Mouse (Mus musculus): ENCODE results near the gene Ago4. TPM values are rescaled to one million over a fixed set of nuclear protein-coding genes. Genes with fewer than 3 reads are reported as not detected.

Ago4 gene
- polyA plus RNA-seq, 1 experiment, result 5.1 TPM

DNA sequence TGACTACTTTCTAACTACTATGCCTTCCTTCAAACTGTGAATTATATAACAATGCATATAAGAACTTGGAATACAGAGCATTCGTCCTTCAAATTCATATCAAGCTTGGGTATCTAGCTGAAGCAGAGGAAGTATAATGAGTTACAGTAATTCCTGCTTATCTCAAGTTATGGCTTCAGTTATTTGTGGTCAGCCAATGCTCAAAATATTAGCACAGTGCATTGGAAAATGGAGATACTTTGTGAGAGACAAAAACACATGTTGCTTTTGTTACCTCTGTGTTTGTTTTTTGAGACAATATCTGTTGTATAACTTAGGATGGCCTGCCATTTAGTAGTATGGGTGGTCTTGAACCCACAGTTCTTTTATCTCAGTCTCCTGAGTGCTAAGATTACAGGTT lies 34.7 kb downstream of the Ago4 start:
- no peaks in the 10 kb centered on the region for H3K27me3 ChIP-seq (ENCODE audit: control insufficient read depth, insufficient read depth, low read length)
- no peaks in the 10 kb centered on the region for H3K4me1 ChIP-seq (ENCODE audit: control insufficient read depth, insufficient read depth, low read length)
- no peak overlapping the region for H3K4me3 ChIP-seq (ENCODE audit: control insufficient read depth, low read depth, low read length)
- no peaks in the 10 kb centered on the region for H3K36me3 ChIP-seq (ENCODE audit: control insufficient read depth, insufficient read depth, low read length)
- TF ChIP-seq CTCF (IDR thresholded peaks at IDR 0.05; ENCODE audit: control insufficient read depth, insufficient read depth, insufficient replicate concordance, low read depth, low read length), result no peak
- TF ChIP-seq POLR2A (IDR thresholded peaks at IDR 0.05; ENCODE audit: control insufficient read depth, low read depth, low read length), result no peak
- H3K27ac ChIP-seq (ENCODE audit: control insufficient read depth, insufficient read depth, low read depth, low read length), result no peak overlapping the region

DNA sequence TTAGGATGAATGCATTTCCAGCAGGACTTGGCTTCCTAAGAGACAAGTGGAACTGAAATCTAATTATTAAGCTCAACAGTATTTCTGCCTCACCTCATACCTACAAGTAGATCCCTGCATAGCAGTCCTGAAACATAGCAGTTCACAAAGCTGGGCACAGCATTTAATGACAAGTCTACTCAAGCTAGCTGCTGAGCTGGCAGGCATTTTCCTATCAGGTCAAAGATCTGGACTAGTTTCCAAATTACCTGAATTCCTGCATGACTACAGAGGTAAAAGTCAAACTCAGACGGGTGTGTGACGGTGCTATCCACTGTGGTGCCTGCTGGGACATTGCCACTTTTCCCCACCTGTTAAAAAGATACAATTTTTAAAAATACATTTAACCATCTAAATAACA lies 36.3 kb downstream of the Ago4 start:
- TF ChIP-seq POLR2A (IDR thresholded peaks at IDR 0.05; ENCODE audit: control insufficient read depth, low read depth, low read length) (no peak), CTCF (IDR thresholded peaks at IDR 0.05; ENCODE audit: control insufficient read depth, insufficient read depth, insufficient replicate concordance, low read depth, low read length) (no peak)
- Histone ChIP-seq H3K36me3 (ENCODE audit: control insufficient read depth, insufficient read depth, low read length) (no peaks in the 10 kb centered on the region), H3K27me3 (ENCODE audit: control insufficient read depth, insufficient read depth, low read length) (no peaks in the 10 kb centered on the region), H3K4me3 (ENCODE audit: control insufficient read depth, low read depth, low read length) (no peak overlapping the region), H3K27ac (ENCODE audit: control insufficient read depth, insufficient read depth, low read depth, low read length) (no peak overlapping the region), H3K4me1 (ENCODE audit: control insufficient read depth, insufficient read depth, low read length) (no peaks in the 10 kb centered on the region)

DNA sequence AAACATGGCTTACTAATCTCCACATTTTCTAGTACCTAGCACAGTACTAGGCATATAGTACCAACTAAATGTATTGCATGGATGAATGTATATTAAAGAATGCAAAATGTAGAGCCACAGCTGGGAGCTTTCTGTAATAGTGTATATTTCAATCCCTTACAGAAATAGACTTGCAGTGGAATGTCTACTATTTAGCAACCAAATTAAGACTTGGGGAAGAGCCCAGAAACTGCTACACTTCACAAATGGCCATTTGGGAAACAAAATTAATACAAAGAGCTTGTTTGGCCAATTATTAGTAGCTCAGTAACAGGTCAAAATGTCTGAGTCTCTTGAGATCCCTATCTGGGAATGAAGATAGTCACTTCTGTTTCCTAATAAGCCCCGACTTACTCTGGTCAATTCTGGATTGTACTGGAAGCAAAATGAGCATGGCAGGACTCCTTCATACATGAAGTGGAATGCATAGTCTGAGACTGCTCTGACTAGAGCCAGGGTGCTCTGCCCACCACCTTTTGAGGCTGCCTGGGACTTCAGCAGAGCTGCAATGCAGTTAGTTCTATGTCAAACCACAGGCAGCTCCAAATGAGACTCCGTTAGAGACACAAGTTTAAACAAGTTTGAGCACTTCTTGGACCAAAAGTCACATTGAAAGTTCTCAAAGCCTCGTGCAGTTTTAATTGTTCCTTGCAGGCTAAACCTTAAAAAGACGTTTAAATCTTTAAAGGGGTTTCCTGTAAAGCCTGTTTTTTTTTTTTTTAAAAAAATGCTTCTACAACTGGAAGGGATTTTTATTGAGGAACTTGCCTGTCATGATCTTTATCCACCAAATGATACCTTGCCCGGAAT lies 37.1 kb downstream of the Ago4 start:
- no peak overlapping the region for H3K4me3 ChIP-seq (ENCODE audit: control insufficient read depth, low read depth, low read length)
- H3K36me3 ChIP-seq (ENCODE audit: control insufficient read depth, insufficient read depth, low read length), result no peaks in the 10 kb centered on the region; the same call in 1 of the 2 replicates
- no peaks in the 10 kb centered on the region for H3K27me3 ChIP-seq (ENCODE audit: control insufficient read depth, insufficient read depth, low read length)
- no peak overlapping the region for H3K27ac ChIP-seq (ENCODE audit: control insufficient read depth, insufficient read depth, low read depth, low read length)
- no peak for TF ChIP-seq CTCF (IDR thresholded peaks at IDR 0.05; ENCODE audit: control insufficient read depth, insufficient read depth, insufficient replicate concordance, low read depth, low read length)
- no peak for TF ChIP-seq POLR2A (IDR thresholded peaks at IDR 0.05; ENCODE audit: control insufficient read depth, low read depth, low read length)
- no peaks in the 10 kb centered on the region for H3K4me1 ChIP-seq (ENCODE audit: control insufficient read depth, insufficient read depth, low read length)

DNA sequence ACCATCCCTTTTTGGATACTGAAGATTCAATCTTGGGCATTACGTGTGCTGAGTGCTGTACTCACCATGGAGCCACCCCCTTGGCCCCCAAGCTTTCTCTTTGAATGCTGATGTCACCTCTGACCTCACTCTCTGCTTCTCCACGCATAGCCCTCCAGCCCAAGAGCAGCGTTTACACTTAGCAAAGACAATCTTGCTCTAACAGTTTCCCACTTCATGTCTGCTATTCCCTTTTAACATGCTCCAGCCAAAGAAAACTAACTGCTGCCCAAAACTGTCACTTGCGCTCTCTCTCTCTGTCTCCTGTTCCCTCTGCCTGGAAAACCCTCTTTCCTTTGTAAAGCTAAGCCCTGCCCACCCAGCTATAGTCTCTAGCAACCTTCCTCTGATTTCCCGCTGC lies 37.8 kb downstream of the Ago4 start:
- no peak overlapping the region for H3K4me3 ChIP-seq (ENCODE audit: control insufficient read depth, low read depth, low read length)
- H3K4me1 ChIP-seq (ENCODE audit: control insufficient read depth, insufficient read depth, low read length), result no peaks in the 10 kb centered on the region
- no peak overlapping the region for H3K27ac ChIP-seq (ENCODE audit: control insufficient read depth, insufficient read depth, low read depth, low read length)
- H3K27me3 ChIP-seq (ENCODE audit: control insufficient read depth, insufficient read depth, low read length), result no peaks in the 10 kb centered on the region
- H3K36me3 ChIP-seq (ENCODE audit: control insufficient read depth, insufficient read depth, low read length), result no peaks in the 10 kb centered on the region; the same call in 1 of the 2 replicates
- TF ChIP-seq CTCF (IDR thresholded peaks at IDR 0.05; ENCODE audit: control insufficient read depth, insufficient read depth, insufficient replicate concordance, low read depth, low read length) (no peak), POLR2A (IDR thresholded peaks at IDR 0.05; ENCODE audit: control insufficient read depth, low read depth, low read length) (no peak)

DNA sequence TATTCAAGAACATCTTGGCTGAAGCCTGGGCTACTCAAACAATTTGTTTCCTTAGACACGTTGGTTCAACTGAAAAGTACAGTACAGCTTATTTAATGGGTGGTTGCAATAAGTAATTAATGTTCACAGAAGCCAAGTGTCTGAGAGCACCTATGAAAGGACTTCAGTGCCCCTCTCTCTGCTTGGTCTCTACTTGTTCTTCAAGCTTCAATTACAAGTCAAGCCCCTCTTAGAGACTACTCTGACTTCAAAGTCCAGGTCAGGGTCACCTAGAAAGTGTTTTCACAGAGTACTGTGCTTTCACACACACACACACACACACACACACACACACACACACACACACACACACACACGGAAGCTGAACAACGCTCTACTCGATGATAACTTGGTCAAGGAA lies 39.9 kb downstream of the Ago4 start:
- Histone ChIP-seq H3K4me1 (ENCODE audit: control insufficient read depth, insufficient read depth, low read length) (no peaks in the 10 kb centered on the region), H3K4me3 (ENCODE audit: control insufficient read depth, low read depth, low read length) (no peak overlapping the region), H3K27ac (ENCODE audit: control insufficient read depth, insufficient read depth, low read depth, low read length) (no peak overlapping the region), H3K36me3 (ENCODE audit: control insufficient read depth, insufficient read depth, low read length) (no peaks in the 10 kb centered on the region; the same call in 1 of the 2 replicates), H3K27me3 (ENCODE audit: control insufficient read depth, insufficient read depth, low read length) (no peaks in the 10 kb centered on the region)
- no peak for TF ChIP-seq POLR2A (IDR thresholded peaks at IDR 0.05; ENCODE audit: control insufficient read depth, low read depth, low read length)
- no peak for TF ChIP-seq CTCF (IDR thresholded peaks at IDR 0.05; ENCODE audit: control insufficient read depth, insufficient read depth, insufficient replicate concordance, low read depth, low read length)

DNA sequence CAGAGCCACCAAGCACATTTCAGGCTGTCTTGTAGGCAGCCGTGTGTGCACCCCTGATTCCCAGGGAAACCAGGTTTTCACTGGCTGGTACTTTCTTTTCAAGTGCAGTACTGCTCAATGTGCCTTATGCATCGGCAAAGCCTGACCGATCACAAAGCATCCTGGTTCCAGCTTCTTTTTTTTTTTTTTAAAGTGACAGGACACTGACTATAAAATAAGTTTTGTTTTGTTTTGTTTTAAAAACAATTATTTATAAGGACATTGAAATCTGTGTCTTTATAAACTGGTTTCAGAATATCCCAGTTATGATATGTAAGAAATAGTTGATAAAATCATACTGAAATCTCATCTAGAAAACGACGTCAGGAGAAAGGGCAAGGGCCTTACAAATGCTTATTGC lies 41.3 kb downstream of the Ago4 start:
- no peaks in the 10 kb centered on the region; the same call in 1 of the 2 replicates for H3K36me3 ChIP-seq (ENCODE audit: control insufficient read depth, insufficient read depth, low read length)
- TF ChIP-seq CTCF (IDR thresholded peaks at IDR 0.05; ENCODE audit: control insufficient read depth, insufficient read depth, insufficient replicate concordance, low read depth, low read length) (no peak), POLR2A (IDR thresholded peaks at IDR 0.05; ENCODE audit: control insufficient read depth, low read depth, low read length) (no peak)
- no peaks in the 10 kb centered on the region for H3K4me1 ChIP-seq (ENCODE audit: control insufficient read depth, insufficient read depth, low read length)
- no peaks in the 10 kb centered on the region for H3K27me3 ChIP-seq (ENCODE audit: control insufficient read depth, insufficient read depth, low read length)
- H3K4me3 ChIP-seq (ENCODE audit: control insufficient read depth, low read depth, low read length), result no peak overlapping the region
- no peak overlapping the region for H3K27ac ChIP-seq (ENCODE audit: control insufficient read depth, insufficient read depth, low read depth, low read length)

DNA sequence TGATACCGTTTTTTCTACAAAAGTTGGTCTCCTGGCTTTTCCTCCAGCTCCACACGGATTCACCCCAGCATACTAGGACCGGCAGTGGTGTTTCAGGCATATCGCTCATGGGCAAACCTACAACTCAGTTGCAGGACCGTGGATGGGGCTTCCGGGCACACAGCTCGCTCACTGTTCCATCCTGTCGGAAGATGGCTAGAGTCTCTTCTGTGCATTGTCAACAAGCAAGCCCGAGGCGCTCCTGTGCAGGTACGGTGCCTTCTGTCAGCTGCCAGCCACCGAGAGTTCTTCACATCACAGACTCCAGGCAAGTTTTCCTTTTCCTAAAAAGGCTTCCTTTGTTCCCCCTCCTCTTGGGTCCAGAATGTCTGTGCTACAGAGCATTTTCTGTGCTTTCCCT lies 42.5 kb downstream of the Ago4 start:
- H3K27ac ChIP-seq (ENCODE audit: control insufficient read depth, insufficient read depth, low read depth, low read length), result no peak overlapping the region
- no peaks in the 10 kb centered on the region for H3K27me3 ChIP-seq (ENCODE audit: control insufficient read depth, insufficient read depth, low read length)
- no peak for TF ChIP-seq POLR2A (IDR thresholded peaks at IDR 0.05; ENCODE audit: control insufficient read depth, low read depth, low read length)
- no peak for TF ChIP-seq CTCF (IDR thresholded peaks at IDR 0.05; ENCODE audit: control insufficient read depth, insufficient read depth, insufficient replicate concordance, low read depth, low read length)
- no peaks in the 10 kb centered on the region; the same call in 1 of the 2 replicates for H3K36me3 ChIP-seq (ENCODE audit: control insufficient read depth, insufficient read depth, low read length)
- H3K4me3 ChIP-seq (ENCODE audit: control insufficient read depth, low read depth, low read length), result no peak overlapping the region
- no peaks in the 10 kb centered on the region for H3K4me1 ChIP-seq (ENCODE audit: control insufficient read depth, insufficient read depth, low read length)

Data from testis, adult 2 months (tissue).